8 mouse cellular contexts compared by ENCODE assay signal in the genomic region with DNA sequence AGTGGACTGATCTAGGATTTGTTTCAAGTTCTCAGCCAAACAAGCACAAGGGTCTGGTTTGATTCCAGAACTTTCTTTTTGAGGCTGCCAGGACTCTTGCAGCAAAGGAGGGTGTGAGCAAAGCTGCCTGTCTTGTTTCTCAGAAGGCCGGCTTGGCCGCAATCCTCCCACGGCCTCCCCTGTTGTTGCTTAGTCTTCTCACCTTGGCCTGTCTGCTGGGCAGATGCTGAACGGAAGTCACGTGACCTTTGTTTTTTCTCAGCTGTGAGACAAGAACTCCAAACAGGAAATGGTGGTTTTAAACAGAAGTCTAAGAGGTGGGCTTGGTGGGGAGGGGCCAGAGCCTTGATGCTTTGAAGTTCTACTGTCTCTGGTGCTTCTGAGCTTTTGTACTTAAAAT.
A peak's percentile ranks its signal among the peaks of the same experiment; 100 is the strongest.
DNase-seq lines count a peak whose midpoint lies in the region; ATAC-seq and TF ChIP-seq lines count a peak whose summit lies in the region.

No protein-coding gene starts in this region.

- H3K9ac ChIP-seq in hindbrain, embryonic 16.5 days (ENCODE audit: low read depth, low read length): no peak overlapping the region
- no peak overlapping the region for H3K9ac ChIP-seq in liver, embryonic 11.5 days (ENCODE audit: low read depth, low read length)

- H3K9me3 ChIP-seq in hindbrain, embryonic 10.5 days: 0 out of 2 replicates have a peak, but pooled peaks cover 3% of the 10 kb centered on the region
- no peaks in the 10 kb centered on the region for H3K9me3 ChIP-seq in hindbrain, embryonic 16.5 days (ENCODE audit: control insufficient read depth, low read length)
- H3K9me3 ChIP-seq in liver, embryonic 11.5 days (ENCODE audit: control insufficient read depth, low read length): no peaks in the 10 kb centered on the region

- no peaks in the 10 kb centered on the region for H3K27me3 ChIP-seq in hindbrain, embryonic 10.5 days (ENCODE audit: insufficient read depth, poor library complexity, severe bottlenecking)
- H3K27me3 ChIP-seq in hindbrain, embryonic 16.5 days (replicated peaks; ENCODE audit: control insufficient read depth, insufficient read depth, low read length): no peaks in the 10 kb centered on the region
- no peaks in the 10 kb centered on the region for H3K27me3 ChIP-seq in liver, embryonic 11.5 days (replicated peaks; ENCODE audit: control insufficient read depth, insufficient read depth, low read length)
- no peaks in the 10 kb centered on the region for H3K27me3 ChIP-seq in small intestine, adult 2 months (ENCODE audit: control insufficient read depth, insufficient read depth, low read length)

- H3K4me2 ChIP-seq in hindbrain, embryonic 16.5 days (ENCODE audit: low read length): no peak overlapping the region
- no peak overlapping the region for H3K4me2 ChIP-seq in liver, embryonic 11.5 days

- TF ChIP-seq POLR2A in small intestine, adult 2 months (IDR thresholded peaks at IDR 0.05; ENCODE audit: low read depth, low read length): no peak

- 0 out of 2 replicates have a peak, but pooled peaks cover 3% of the 10 kb centered on the region for H3K4me1 ChIP-seq in hindbrain, embryonic 10.5 days (replicated peaks)
- no peaks in the 10 kb centered on the region for H3K4me1 ChIP-seq in hindbrain, embryonic 16.5 days (ENCODE audit: control insufficient read depth, insufficient read depth, low read depth, low read length)
- H3K4me1 ChIP-seq in liver, embryonic 11.5 days (replicated peaks; ENCODE audit: control insufficient read depth, insufficient read depth, low read length): peaks cover 10% of the 10 kb centered on the region
- no peaks in the 10 kb centered on the region; the same call in 1 of the 2 replicates for H3K4me1 ChIP-seq in small intestine, adult 2 months (ENCODE audit: control insufficient read depth, insufficient read depth, insufficient read length, low read length)

- no peaks in the 10 kb centered on the region for H3K36me3 ChIP-seq in hindbrain, embryonic 10.5 days
- no peaks in the 10 kb centered on the region for H3K36me3 ChIP-seq in hindbrain, embryonic 16.5 days (ENCODE audit: control insufficient read depth, insufficient read depth, low read length)
- H3K36me3 ChIP-seq in liver, embryonic 11.5 days (ENCODE audit: control insufficient read depth, insufficient read depth, low read length): no peaks in the 10 kb centered on the region
- no peaks in the 10 kb centered on the region for H3K36me3 ChIP-seq in small intestine, adult 2 months (ENCODE audit: control insufficient read depth, insufficient read depth, low read length)

- no peak for TF ChIP-seq CTCF in small intestine, adult 2 months (IDR thresholded peaks at IDR 0.05; ENCODE audit: extremely low read depth, insufficient read length, insufficient replicate concordance, low read depth, low read length)

- ATAC-seq in hindbrain, embryonic 16.5 days: no peak
- ATAC-seq in liver, embryonic 11.5 days (replicated peaks; ENCODE audit: low FRiP score): no peak
- ATAC-seq in megakaryocyte-erythroid progenitor cell, adult 5-6 weeks (replicated peaks; ENCODE audit: low FRiP score, low TSS enrichment, poor library complexity, severe bottlenecking): no peak

- DNase-seq in hindbrain, embryonic 10.5 days (ENCODE audit: low spot score): peak; percentile 16
- DNase-seq in WW6 (ENCODE audit: low read depth, low spot score): peak; percentile 73
- peak; percentile 56 to 58 for DNase-seq in heart, adult 9 months (ENCODE audit: low spot score in 2 of 2)
- peak; percentile 43 for DNase-seq in liver, embryonic 11.5 days (ENCODE audit: low spot score)
- DNase-seq in cerebellum, postnatal 14 days: no peak

- no peak overlapping the region for H3K4me3 ChIP-seq in hindbrain, embryonic 10.5 days
- no peak overlapping the region for H3K4me3 ChIP-seq in hindbrain, embryonic 16.5 days (ENCODE audit: low read length)
- H3K4me3 ChIP-seq in liver, embryonic 11.5 days (ENCODE audit: low read depth, low read length): no peak overlapping the region
- no peak overlapping the region for H3K4me3 ChIP-seq in small intestine, adult 2 months (ENCODE audit: low read depth, low read length)

- no peak overlapping the region for H3K27ac ChIP-seq in hindbrain, embryonic 10.5 days
- no peak overlapping the region for H3K27ac ChIP-seq in hindbrain, embryonic 16.5 days (ENCODE audit: low read depth, low read length)
- no peak overlapping the region for H3K27ac ChIP-seq in liver, embryonic 11.5 days (ENCODE audit: low read depth, low read length)
- H3K27ac ChIP-seq in small intestine, adult 2 months (ENCODE audit: insufficient read depth, low read depth, low read length): peak overlapping the region; percentile 41; the same call in 1 of the 2 replicates

- 65% methylated on average over 5 of the region's 5 CpGs for WGBS in hindbrain, embryonic 10.5 days
- 62% methylated on average over 5 of the region's 5 CpGs for WGBS in hindbrain, embryonic 16.5 days
- 17% methylated on average over 5 of the region's 5 CpGs for WGBS in liver, embryonic 11.5 days
- 56% methylated on average over 5 of the region's 5 CpGs for WGBS in small intestine, adult 2 months

Comparison
In these comparisons a context has a peak if more than half of its experiments do, and no peak if none do; other contexts are left out.
1. DNase-seq: peak in hindbrain, embryonic 10.5 days (single experiment), WW6 (single experiment), heart, adult 9 months (2 of 2) and liver, embryonic 11.5 days (single experiment); none in cerebellum, postnatal 14 days (0 of 2).